Mouse (Mus musculus) forebrain, embryonic 10.5 days (tissue): ENCODE results near the gene H2-K1. TPM values are rescaled to one million over a fixed set of nuclear protein-coding genes. Genes with fewer than 3 reads are reported as not detected.
A peak's percentile ranks its signal among the peaks of the same experiment; 100 is the strongest.
"Not testable (repeated sequence)": the region's sequence is repeated elsewhere in the genome, so short reads cannot be mapped to it uniquely, and the experiment has no call there.

ENCODE experiments used
- DNase-seq: peaks from one replicate; pipeline ENCODE4 v3.0.0-alpha.2; 2017; ENCODE audit warnings: low spot score; ENCODE audit errors: extremely low spot score
- H3K27ac ChIP-seq: fragments of 300-500 bp; sonication (generic); 2 replicates; pipeline ENCODE4 v1.5.1; 2016; ENCODE audit warnings: mild to moderate bottlenecking
- H3K27me3 ChIP-seq: fragments of 300-500 bp; sonication (generic); 2 replicates; pipeline ENCODE4 v1.6.1; 2016; ENCODE audit warnings: mild to moderate bottlenecking; ENCODE audit not compliant: poor library complexity, severe bottlenecking
- H3K36me3 ChIP-seq: fragments of 300-500 bp; sonication (generic); replicated peaks from 2 replicates; pipeline ENCODE4 v1.6.1; 2016; ENCODE audit warnings: mild to moderate bottlenecking, moderate library complexity
- H3K4me1 ChIP-seq: fragments of 300-500 bp; sonication (generic); 2 replicates; pipeline ENCODE4 v1.6.1; 2016
- H3K4me3 ChIP-seq: fragments of 300-500 bp; sonication (generic); 2 replicates; pipeline ENCODE4 v1.5.1; 2016; ENCODE audit warnings: mild to moderate bottlenecking, moderate library complexity
- H3K9me3 ChIP-seq: fragments of 300-500 bp; sonication (generic); 2 replicates; pipeline ENCODE4 v1.6.1; 2016; ENCODE audit warnings: mild to moderate bottlenecking, moderate library complexity
- WGBS: fragments of 180-500 bp; shearing (Covaris S2); methylation state at CpG from one replicate; pipeline ENCODE4 v1.1.7; 2016; 5-methylcytosine and 5-hydroxymethylcytosine counted together
- polyA plus RNA-seq: library from polyadenylated mRNA; unstranded; fragments of >200 nt; fragmentation: Nextera tagmentation; extraction: Ambion mirVana; gene quantifications from 2 replicates; pipeline ENCODE4 v1.2.1, GENCODE M21; 2016

H2-K1 gene
- polyA plus RNA-seq, 1 experiment from 2014 or later, result 51.8 TPM

DNA sequence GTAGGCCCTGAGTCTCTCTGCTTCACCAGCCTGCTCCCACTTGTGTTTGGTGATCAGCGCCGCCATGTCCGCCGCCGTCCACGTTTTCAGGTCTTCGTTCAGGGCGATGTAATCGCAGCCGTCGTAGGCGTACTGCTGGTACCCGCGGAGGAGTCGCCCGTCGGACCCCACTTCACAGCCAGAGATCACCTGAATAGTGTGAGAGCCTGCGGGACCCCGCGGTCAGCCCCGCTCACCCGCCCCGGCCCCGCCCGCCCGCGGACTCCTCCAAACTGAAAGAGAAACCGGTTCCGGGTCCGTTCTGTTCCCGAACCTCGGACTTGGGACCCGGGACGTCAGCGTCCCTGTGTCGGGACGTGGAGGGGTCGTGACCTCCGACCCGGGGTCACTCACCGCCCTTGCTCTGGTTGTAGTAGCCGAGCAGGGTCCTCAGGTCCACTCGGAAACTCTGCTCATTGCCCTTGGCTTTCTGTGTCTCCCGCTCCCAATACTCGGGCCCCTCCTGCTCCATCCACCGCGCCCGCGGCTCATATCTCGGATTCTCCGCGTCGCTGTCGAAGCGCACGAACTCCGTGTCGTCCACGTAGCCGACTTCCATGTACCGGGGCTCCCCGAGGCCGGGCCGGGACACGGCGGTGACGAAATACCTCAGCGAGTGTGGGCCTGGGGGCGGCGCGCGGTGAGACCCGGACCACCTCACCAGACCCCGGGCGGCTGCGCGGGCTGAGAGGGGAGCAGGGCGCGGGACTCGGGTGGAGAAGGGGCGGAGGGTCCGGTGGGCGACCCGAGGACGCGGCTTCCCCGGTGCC is 602 bp downstream of the H2-K1 start:
- DNase-seq, result no peak
- WGBS, result 2% methylated on average over 87 of the region's 87 CpGs
- peaks cover 20% of the 10 kb centered on the region for H3K4me1 ChIP-seq
- H3K36me3 ChIP-seq, result no peaks in the 10 kb centered on the region
- H3K4me3 ChIP-seq, result peak overlapping the region; percentile 73
- H3K27me3 ChIP-seq, result peaks cover 55% of the 10 kb centered on the region
- peak overlapping the region; percentile 82 for H3K27ac ChIP-seq
- no peaks in the 10 kb centered on the region for H3K9me3 ChIP-seq

- not testable (repeated sequence) for H3K36me3 ChIP-seq, H3K9me3 ChIP-seq, DNase-seq, H3K27ac ChIP-seq
- 71% methylated on average over 5 of the region's 5 CpGs for WGBS
- H3K27me3 ChIP-seq, result peaks cover 55% of the 10 kb centered on the region
- 0 out of 2 replicates have a peak overlapping the region, but pooled peaks have one; percentile 73 for H3K4me3 ChIP-seq
- peaks cover 20% of the 10 kb centered on the region for H3K4me1 ChIP-seq
Measured at GRCm38 (mm10) chr17:33998697-33999096, 1.4 kb downstream of the H2-K1 start.

DNA sequence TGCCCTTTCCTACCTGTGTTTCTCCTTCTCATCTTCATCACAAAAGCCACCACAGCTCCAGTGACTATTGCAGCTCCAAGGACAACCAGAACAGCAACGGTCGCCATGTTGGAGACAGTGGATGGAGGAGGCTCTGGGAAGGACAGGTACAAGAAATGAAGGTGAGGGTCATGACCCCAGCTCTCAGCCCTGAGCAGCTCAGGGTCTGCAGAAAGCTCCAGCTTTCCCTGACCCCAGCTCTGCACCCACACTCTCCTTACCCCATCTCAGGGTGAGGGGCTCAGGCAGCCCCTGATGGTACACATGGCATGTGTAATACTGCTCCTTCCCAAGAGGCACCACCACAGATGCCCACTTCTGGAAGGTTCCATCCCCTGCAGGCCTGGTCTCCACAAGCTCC is 3.1 kb downstream of the H2-K1 start:
- Histone ChIP-seq H3K4me1 (peaks cover 17% of the 10 kb centered on the region), H3K27me3 (peaks cover 52% of the 10 kb centered on the region)
- WGBS, result 98% methylated on average over 2 of the region's 2 CpGs
- H3K36me3 ChIP-seq, H3K9me3 ChIP-seq, H3K4me3 ChIP-seq, H3K27ac ChIP-seq, DNase-seq: not testable (repeated sequence)

DNA sequence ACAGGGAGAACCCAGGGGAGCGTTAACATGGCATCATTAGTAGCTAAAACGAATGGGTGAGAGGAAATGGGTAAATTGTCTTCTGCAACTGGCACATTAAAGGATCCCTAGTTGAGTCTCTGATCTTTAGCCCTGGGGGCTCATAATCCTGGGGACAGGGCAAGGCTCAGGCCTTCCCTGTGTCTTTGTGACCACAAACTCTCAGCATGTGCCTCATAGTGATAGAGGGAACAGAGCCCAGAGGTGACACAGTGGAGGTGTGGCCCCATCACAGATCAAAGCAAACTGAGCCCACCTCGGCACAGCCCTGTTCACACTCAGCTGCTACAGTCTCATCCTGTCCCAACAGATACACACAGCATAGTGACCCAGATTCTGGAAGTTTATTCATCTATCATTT is 4.5 kb downstream of the H2-K1 start:
- no peaks in the 10 kb centered on the region for H3K9me3 ChIP-seq
- H3K36me3 ChIP-seq, result no peaks in the 10 kb centered on the region
- 76% methylated on average over 3 of the region's 3 CpGs for WGBS
- peaks cover 38% of the 10 kb centered on the region for H3K27me3 ChIP-seq
- no peak overlapping the region for H3K4me3 ChIP-seq
- H3K4me1 ChIP-seq, result peaks cover 16% of the 10 kb centered on the region
- no peak overlapping the region for H3K27ac ChIP-seq
- DNase-seq, result no peak

DNA sequence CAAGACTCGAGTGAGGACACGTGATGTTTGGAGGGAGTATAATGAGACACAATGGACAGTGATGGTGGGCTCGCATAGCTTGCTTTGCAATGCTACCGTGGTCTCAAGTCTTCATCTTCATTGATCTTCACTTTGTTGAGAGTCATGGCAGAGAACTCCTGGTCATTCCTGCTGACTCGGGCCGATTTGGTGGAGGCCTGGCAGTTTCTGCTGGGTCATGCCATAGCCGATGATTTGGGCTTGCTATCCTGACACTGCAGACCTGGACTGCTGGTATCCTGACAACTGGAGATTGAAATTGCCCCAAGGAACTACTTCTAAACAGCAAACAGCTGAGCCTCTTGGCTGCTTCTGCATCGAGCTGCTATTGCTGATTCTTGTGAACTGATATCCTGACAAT is 5.2 kb downstream of the H2-K1 start:
- Histone ChIP-seq H3K27me3 (peaks cover 31% of the 10 kb centered on the region), H3K4me3 (no peak overlapping the region), H3K36me3 (no peaks in the 10 kb centered on the region), H3K9me3 (no peaks in the 10 kb centered on the region), H3K4me1 (peaks cover 9% of the 10 kb centered on the region), H3K27ac (no peak overlapping the region)
- no peak for DNase-seq
- WGBS, result 92% methylated on average over 8 of the region's 8 CpGs

DNA sequence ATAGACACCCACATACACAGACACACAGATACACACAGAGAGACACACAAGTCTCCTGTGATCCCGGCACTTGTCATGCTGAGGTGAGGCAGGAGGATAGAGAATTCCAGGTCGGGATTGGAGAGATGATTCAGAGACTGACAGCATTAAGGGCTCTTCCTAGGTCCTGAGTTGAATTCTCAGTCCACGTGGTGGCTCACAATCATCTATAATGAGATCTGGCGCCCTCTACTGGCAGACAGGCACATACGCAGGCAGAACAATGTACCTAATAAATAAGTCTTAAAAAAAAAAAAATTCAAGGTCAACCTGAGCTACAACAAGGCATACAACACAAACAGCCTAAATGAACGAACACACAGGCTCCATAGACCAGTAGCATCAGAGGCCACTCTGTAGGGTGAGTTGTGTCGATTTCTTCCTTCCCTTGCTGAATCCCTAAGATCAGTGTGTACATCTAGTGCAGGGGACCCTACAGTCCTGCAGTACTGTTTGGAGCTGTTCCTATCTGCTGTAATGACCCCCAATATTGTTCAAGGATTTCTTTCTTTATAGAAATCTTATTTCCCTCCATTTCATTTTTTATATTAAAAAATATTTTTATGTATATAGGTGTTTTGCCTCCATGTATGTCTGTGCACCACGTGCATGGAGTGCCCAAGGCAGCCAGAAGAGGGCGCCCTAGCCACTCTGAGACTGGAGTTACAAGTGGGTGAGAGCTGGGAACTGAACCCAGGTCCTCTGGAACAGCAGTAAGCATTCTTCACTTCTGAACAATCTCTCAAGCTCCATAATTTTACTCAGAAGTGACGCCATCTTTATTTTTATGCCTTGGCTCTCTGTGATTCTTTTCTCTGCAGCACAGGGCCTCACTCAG is 8.1 kb downstream of the H2-K1 start:
- DNase-seq, result peak; percentile 76
- Histone ChIP-seq H3K9me3 (no peaks in the 10 kb centered on the region), H3K4me1 (no peaks in the 10 kb centered on the region), H3K27ac (no peak overlapping the region), H3K4me3 (no peak overlapping the region; the same call in 1 of the 2 replicates), H3K27me3 (peaks cover 11% of the 10 kb centered on the region), H3K36me3 (no peaks in the 10 kb centered on the region)
- WGBS, result 31% methylated on average over 10 of the region's 10 CpGs

GRCm38 (mm10) chr17:33982136-33982535 is 18.0 kb downstream of the H2-K1 start:
- WGBS, result 11% methylated on average over 8 of the region's 8 CpGs
- H3K4me3 ChIP-seq, result peak overlapping the region; percentile 65
- H3K9me3 ChIP-seq, result not testable (repeated sequence)

DNA sequence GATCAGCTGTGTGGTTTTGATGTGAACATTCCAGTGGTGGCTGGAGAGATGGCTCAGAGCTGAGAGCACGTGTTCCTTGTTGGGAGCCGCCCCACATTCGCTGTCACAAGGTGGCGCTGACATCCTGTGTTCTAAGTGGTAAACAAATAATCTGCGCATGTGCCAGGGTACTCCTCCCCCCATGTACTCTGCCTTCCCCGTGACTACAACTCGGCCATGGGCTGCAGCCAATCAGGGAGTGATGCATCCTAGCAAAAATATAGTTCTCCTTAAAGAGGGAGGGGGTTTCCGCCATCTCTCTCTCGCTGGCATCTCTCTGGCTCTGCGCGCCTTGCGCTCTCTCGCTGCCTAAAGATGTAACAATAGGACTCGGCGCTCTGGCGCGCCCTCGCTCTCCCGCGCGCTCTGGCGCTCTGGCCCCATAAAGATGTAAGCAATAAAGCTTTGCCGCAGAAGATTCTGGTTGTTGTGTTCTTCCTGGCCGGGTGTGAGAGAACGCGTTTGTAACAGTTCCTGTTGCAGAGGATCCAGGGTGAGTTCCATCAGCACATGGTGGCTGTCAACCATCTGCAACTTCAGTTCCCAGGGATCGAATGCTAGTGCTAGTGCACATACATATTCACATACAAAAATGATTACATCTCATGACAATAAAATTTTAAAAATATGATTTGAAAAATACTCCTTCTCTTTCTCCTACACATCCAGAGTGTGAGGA is 18.8 kb downstream of the H2-K1 start:
- WGBS, result 2% methylated on average over 27 of the region's 27 CpGs
- peak overlapping the region; percentile 89 for H3K27ac ChIP-seq

More at GRCm38 (mm10) chr17:33982136-33982535, 18.0 kb downstream of the H2-K1 start:
- Histone ChIP-seq H3K27me3 (peaks cover 38% of the 10 kb centered on the region), H3K4me1 (peaks cover 35% of the 10 kb centered on the region)
- peak; percentile 60 for DNase-seq
- not testable (repeated sequence) for H3K27ac ChIP-seq, H3K36me3 ChIP-seq

GRCm38 (mm10) chr17:33980181-33981035 is 19.7 kb downstream of the H2-K1 start:
- peak overlapping the region; percentile 89 for H3K27ac ChIP-seq
- H3K4me1 ChIP-seq, result peaks cover 35% of the 10 kb centered on the region
- WGBS, result 82% methylated on average over 19 of the region's 19 CpGs
- peak overlapping the region; percentile 65; the same call in 1 of the 2 replicates for H3K4me3 ChIP-seq
- H3K27me3 ChIP-seq, result peaks cover 52% of the 10 kb centered on the region
- no peak for DNase-seq
- no peaks in the 10 kb centered on the region for H3K36me3 ChIP-seq
- no peaks in the 10 kb centered on the region for H3K9me3 ChIP-seq

More for the DNA sequence above, 18.8 kb downstream of the H2-K1 start:
- Histone ChIP-seq H3K4me3 (peak overlapping the region; percentile 65), H3K27me3 (peaks cover 46% of the 10 kb centered on the region), H3K4me1 (peaks cover 35% of the 10 kb centered on the region)
- peak; percentile 91 for DNase-seq
- not testable (repeated sequence) for H3K36me3 ChIP-seq, H3K9me3 ChIP-seq

DNA sequence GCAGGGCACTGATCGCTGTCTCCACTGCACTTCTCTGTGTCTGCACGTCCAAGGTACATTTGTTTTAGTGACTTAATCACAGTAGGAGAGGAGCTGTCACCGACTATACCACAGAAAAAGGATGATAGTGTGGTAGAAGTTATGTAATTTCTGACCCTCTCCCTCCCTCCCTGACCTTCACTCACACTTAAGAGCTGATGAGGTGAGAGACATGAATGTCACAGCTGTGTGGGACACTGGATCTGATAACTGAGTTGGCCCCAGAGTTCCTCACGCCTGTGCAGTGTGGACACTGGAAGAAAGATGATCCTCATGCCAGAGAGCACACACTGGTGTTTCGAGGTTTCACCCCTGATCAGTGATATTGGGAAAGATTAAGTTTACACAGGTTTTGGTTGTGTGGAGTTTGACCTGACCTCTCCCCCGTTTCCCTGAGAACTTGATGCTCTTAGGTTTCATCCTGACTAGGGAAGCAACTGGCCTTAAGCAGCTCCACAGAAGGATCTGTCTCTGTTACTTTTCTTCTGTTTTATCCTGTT is 20.6 kb downstream of the H2-K1 start:
- 83% methylated on average over 6 of the region's 6 CpGs for WGBS
- no peak for DNase-seq
- peaks cover 52% of the 10 kb centered on the region for H3K27me3 ChIP-seq

GRCm38 (mm10) chr17:33978631-33979031 is 21.5 kb downstream of the H2-K1 start:
- H3K36me3 ChIP-seq, result no peaks in the 10 kb centered on the region
- peak overlapping the region; percentile 53 for H3K4me3 ChIP-seq
- H3K4me1 ChIP-seq, result peaks cover 35% of the 10 kb centered on the region
- peaks cover 52% of the 10 kb centered on the region for H3K27me3 ChIP-seq
- H3K9me3 ChIP-seq, result no peaks in the 10 kb centered on the region
- H3K27ac ChIP-seq, result peak overlapping the region; percentile 48; the same call in 1 of the 2 replicates
- 1% methylated on average over 17 of the region's 17 CpGs for WGBS
- DNase-seq, result peak; percentile 55

More for the DNA sequence above, 20.6 kb downstream of the H2-K1 start:
- Histone ChIP-seq H3K4me3 (no peak overlapping the region), H3K36me3 (no peaks in the 10 kb centered on the region), H3K4me1 (peaks cover 35% of the 10 kb centered on the region), H3K9me3 (no peaks in the 10 kb centered on the region), H3K27ac (no peak overlapping the region)
